19 mouse cellular contexts compared by ENCODE assay signal in the genomic region with DNA sequence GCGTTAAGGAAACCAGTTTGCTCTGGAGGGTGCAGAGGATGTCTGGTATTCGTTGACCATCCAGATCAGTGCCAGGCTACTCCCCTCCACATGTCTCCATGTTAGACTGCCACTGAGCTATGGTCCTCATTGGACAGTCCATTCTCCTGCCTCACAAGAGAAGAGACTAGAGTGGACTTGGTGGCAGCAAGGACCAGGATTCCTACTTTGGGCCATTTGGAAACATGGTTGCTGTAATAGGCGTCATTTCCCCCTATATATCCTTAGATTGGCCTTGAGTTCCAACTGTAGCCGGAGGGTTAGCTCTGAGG.
DNase-seq lines count a peak whose midpoint lies in the region; ATAC-seq lines count a peak whose summit lies in the region.
"Had no signal": no experiment of that assay in that cellular context is flagged by ENCODE, and none has a peak within 500 bp of the region (broad histone marks: within the 10 kb centered on the region; RNA-seq: fewer than 3 reads in every experiment).

No protein-coding gene starts in this region.

- no peaks in the 10 kb centered on the region for H3K9me3 ChIP-seq in heart, embryonic 13.5 days
- no peaks in the 10 kb centered on the region for H3K9me3 ChIP-seq in embryonic facial prominence, embryonic 13.5 days
- no peaks in the 10 kb centered on the region for H3K9me3 ChIP-seq in limb, embryonic 13.5 days
- no peaks in the 10 kb centered on the region for H3K9me3 ChIP-seq in hindbrain, embryonic 12.5 days (replicated peaks)
- H3K9me3 ChIP-seq: forebrain, embryonic 12.5 days; intestine, embryonic 15.5 days; liver, embryonic 15.5 days; midbrain, embryonic 13.5 days; neural tube, embryonic 15.5 days had no signal

- no peak overlapping the region for H3K4me2 ChIP-seq in heart, embryonic 13.5 days
- H3K4me2 ChIP-seq in embryonic facial prominence, embryonic 13.5 days = no peak overlapping the region
- peak overlapping the region; percentile 19 for H3K4me2 ChIP-seq in limb, embryonic 13.5 days (replicated peaks)
- H3K4me2 ChIP-seq in hindbrain, embryonic 12.5 days (replicated peaks) = no peak overlapping the region
- H3K4me2 ChIP-seq: forebrain, embryonic 12.5 days; hindbrain, embryonic 14.5 days; intestine, embryonic 15.5 days; liver, embryonic 15.5 days; midbrain, embryonic 13.5 days; neural tube, embryonic 15.5 days had no signal

- intact Hi-C loops in heart, postnatal 10 days (cut with DNase I) = loop anchor here (5.0 kb wide), 1 partner anchor 82 kb away; the partner anchor contains the start of gene Cdon

- H3K4me1 ChIP-seq in heart, embryonic 13.5 days = peaks cover 93% of the 10 kb centered on the region
- H3K4me1 ChIP-seq in brown adipose tissue, adult 24 weeks (ENCODE audit: control insufficient read depth, insufficient read depth, insufficient read length, low read length) = peaks cover 35% of the 10 kb centered on the region
- peaks cover 85% of the 10 kb centered on the region for H3K4me1 ChIP-seq in embryonic facial prominence, embryonic 13.5 days
- peaks cover 97% of the 10 kb centered on the region for H3K4me1 ChIP-seq in limb, embryonic 13.5 days
- peaks cover 41% of the 10 kb centered on the region for H3K4me1 ChIP-seq in hindbrain, embryonic 12.5 days
- H3K4me1 ChIP-seq: liver, embryonic 15.5 days had no signal

- no peaks in the 10 kb centered on the region for H3K27me3 ChIP-seq in heart, embryonic 13.5 days (replicated peaks)
- H3K27me3 ChIP-seq in embryonic facial prominence, embryonic 13.5 days = no peaks in the 10 kb centered on the region
- H3K27me3 ChIP-seq in limb, embryonic 13.5 days = no peaks in the 10 kb centered on the region
- peaks cover 50% of the 10 kb centered on the region for H3K27me3 ChIP-seq in hindbrain, embryonic 12.5 days
- H3K27me3 ChIP-seq: liver, embryonic 15.5 days had no signal

- 73% methylated on average over 4 of the region's 4 CpGs for WGBS in heart, embryonic 13.5 days
- WGBS in embryonic facial prominence, embryonic 13.5 days = 60% methylated on average over 4 of the region's 4 CpGs
- 25% methylated on average over 4 of the region's 4 CpGs for WGBS in limb, embryonic 13.5 days
- WGBS in hindbrain, embryonic 12.5 days = 86% methylated on average over 4 of the region's 4 CpGs

- ATAC-seq in heart, embryonic 13.5 days (ENCODE audit: extremely low read depth, insufficient number of reproducible peaks, low FRiP score, low TSS enrichment) = no peak
- ATAC-seq in embryonic facial prominence, embryonic 13.5 days (ENCODE audit: insufficient number of reproducible peaks, insufficient read depth, low FRiP score, low TSS enrichment, low read depth) = no peak
- no peak for ATAC-seq in limb, embryonic 13.5 days (ENCODE audit: low FRiP score, low read depth)
- ATAC-seq in megakaryocyte, adult 5-6 weeks (ENCODE audit: poor library complexity, severe bottlenecking) = no peak
- ATAC-seq in hindbrain, embryonic 12.5 days (ENCODE audit: low FRiP score) = no peak
- ATAC-seq: intestine, embryonic 15.5 days; midbrain, embryonic 13.5 days had no signal

- no peak overlapping the region for H3K9ac ChIP-seq in heart, embryonic 13.5 days
- no peak overlapping the region for H3K9ac ChIP-seq in embryonic facial prominence, embryonic 13.5 days
- H3K9ac ChIP-seq in limb, embryonic 13.5 days = no peak overlapping the region
- H3K9ac ChIP-seq in hindbrain, embryonic 12.5 days = no peak overlapping the region
- H3K9ac ChIP-seq: forebrain, embryonic 12.5 days; hindbrain, embryonic 14.5 days; intestine, embryonic 15.5 days; liver, embryonic 15.5 days; midbrain, embryonic 13.5 days; neural tube, embryonic 15.5 days had no signal

- peak overlapping the region; percentile 87 for H3K27ac ChIP-seq in heart, embryonic 13.5 days (replicated peaks)
- H3K27ac ChIP-seq in brown adipose tissue, adult 24 weeks (replicated peaks; ENCODE audit: low read depth, low read length) = peak overlapping the region; percentile 38
- peak overlapping the region; percentile 88 for H3K27ac ChIP-seq in embryonic facial prominence, embryonic 13.5 days
- H3K27ac ChIP-seq in limb, embryonic 13.5 days = peak overlapping the region; percentile 92
- no peak overlapping the region for H3K27ac ChIP-seq in hindbrain, embryonic 12.5 days
- H3K27ac ChIP-seq: forebrain, embryonic 12.5 days; heart, adult 2 months; hindbrain, embryonic 14.5 days; liver, embryonic 15.5 days; macrophage; midbrain, embryonic 13.5 days; neural tube, embryonic 15.5 days had no signal

- H3K36me3 ChIP-seq in heart, embryonic 13.5 days = no peaks in the 10 kb centered on the region
- no peaks in the 10 kb centered on the region for H3K36me3 ChIP-seq in embryonic facial prominence, embryonic 13.5 days
- H3K36me3 ChIP-seq in limb, embryonic 13.5 days = no peaks in the 10 kb centered on the region
- H3K36me3 ChIP-seq in hindbrain, embryonic 12.5 days = no peaks in the 10 kb centered on the region
- H3K36me3 ChIP-seq: forebrain, embryonic 12.5 days; intestine, embryonic 15.5 days; liver, embryonic 15.5 days; midbrain, embryonic 13.5 days; neural tube, embryonic 15.5 days had no signal

- DNase-seq in heart, postnatal 10 days = no peak
- DNase-seq: adrenal gland, adult 8-10 months; kidney, adult 9 months; kidney, postnatal 36 days; thymus, postnatal 14 days had no signal

- no peak overlapping the region for H3K4me3 ChIP-seq in heart, embryonic 13.5 days
- H3K4me3 ChIP-seq in brown adipose tissue, adult 24 weeks (ENCODE audit: insufficient read depth, low read depth, low read length) = no peak overlapping the region
- no peak overlapping the region for H3K4me3 ChIP-seq in embryonic facial prominence, embryonic 13.5 days
- H3K4me3 ChIP-seq in limb, embryonic 13.5 days = no peak overlapping the region
- no peak overlapping the region for H3K4me3 ChIP-seq in hindbrain, embryonic 12.5 days
- H3K4me3 ChIP-seq: forebrain, embryonic 12.5 days; heart, adult 2 months; intestine, embryonic 15.5 days; liver, embryonic 15.5 days; midbrain, embryonic 13.5 days; neural tube, embryonic 15.5 days had no signal
